Mouse (Mus musculus) inflammation-experienced regulatory T-cells, adult 6 months (primary cell): ENCODE measurements around the gene Fbln2. TPM values are rescaled to one million over a fixed set of nuclear protein-coding genes. Genes with fewer than 3 reads are reported as not detected.

Experiments used
- ATAC-seq: one replicate; pipeline ENCODE4 v1.8.0; 2017
- polyA plus RNA-seq, 3 experiments: library from polyadenylated mRNA; unstranded; fragments of 100-300 nt; shearing (Covaris generic); gene quantifications; one replicate each; pipeline ENCODE4 v1.2.1; 2017

Fbln2 gene
- polyA plus RNA-seq, 3 experiments from 2014 or later, result 0.22 to 1.2 TPM; not detected in 1

GRCm38 (mm10) chr6:91281747-91282146 lies 69.5 kb downstream of the Fbln2 start:
- no peak for ATAC-seq

- no peak for ATAC-seq
Observed at GRCm38 (mm10) chr6:91283031-91283430, 70.8 kb downstream of the Fbln2 start.

GRCm38 (mm10) chr6:91284521-91285449 lies 72.5 kb downstream of the Fbln2 start:
- ATAC-seq, result no peak

GRCm38 (mm10) chr6:91285450-91285790 lies 73.2 kb downstream of the Fbln2 start:
- ATAC-seq, result no peak

- no peak for ATAC-seq
Observed at GRCm38 (mm10) chr6:91285814-91286545, 73.7 kb downstream of the Fbln2 start.

GRCm38 (mm10) chr6:91286624-91287023 lies 74.4 kb downstream of the Fbln2 start:
- no peak for ATAC-seq

GRCm38 (mm10) chr6:91287148-91287547 lies 74.9 kb downstream of the Fbln2 start:
- no peak for ATAC-seq

GRCm38 (mm10) chr6:91287636-91288035 lies 75.4 kb downstream of the Fbln2 start:
- ATAC-seq, result no peak

- no peak for ATAC-seq
Observed at GRCm38 (mm10) chr6:91288251-91288785, 76.1 kb downstream of the Fbln2 start.

- ATAC-seq, result no peak
Observed at GRCm38 (mm10) chr6:91288961-91289360, 76.7 kb downstream of the Fbln2 start.

GRCm38 (mm10) chr6:91290937-91291336 lies 78.7 kb downstream of the Fbln2 start:
- no peak for ATAC-seq

- ATAC-seq, result no peak
Observed at GRCm38 (mm10) chr6:91295431-91295830, 83.2 kb downstream of the Fbln2 start.

- ATAC-seq, result no peak
Observed at GRCm38 (mm10) chr6:91298828-91299227, 86.6 kb downstream of the Fbln2 start.

GRCm38 (mm10) chr6:91300079-91300478 lies 87.8 kb downstream of the Fbln2 start:
- no peak for ATAC-seq

GRCm38 (mm10) chr6:91301839-91302238 lies 89.6 kb downstream of the Fbln2 start:
- no peak for ATAC-seq

- ATAC-seq, result no peak
Observed at GRCm38 (mm10) chr6:91302337-91302736, 90.1 kb downstream of the Fbln2 start.

- ATAC-seq, result no peak
Observed at GRCm38 (mm10) chr6:91304172-91304571, 91.9 kb downstream of the Fbln2 start.

GRCm38 (mm10) chr6:91307972-91308371 lies 95.7 kb downstream of the Fbln2 start:
- no peak for ATAC-seq

- no peak for ATAC-seq
Observed at GRCm38 (mm10) chr6:91311204-91311603, 98.9 kb downstream of the Fbln2 start.

- ATAC-seq, result no peak
Observed at GRCm38 (mm10) chr6:91312491-91312890, 100.2 kb downstream of the Fbln2 start.
